Mouse (Mus musculus) G1E (cell line): ENCODE measurements around the gene Kcnab1. TPM values are rescaled to one million over a fixed set of nuclear protein-coding genes. Genes with fewer than 3 reads are reported as not detected.

ENCODE experiments used
- ATAC-seq: 2 replicates; pipeline ENCODE4 v1.8.0; 2016; ENCODE audit warnings: mild to moderate bottlenecking; ENCODE audit not compliant: insufficient number of reproducible peaks, poor library complexity, low FRiP score, severe bottlenecking; ENCODE audit errors: extremely low read depth
- DNase-seq: peaks from one replicate; pipeline ENCODE4 v3.0.0; 2012; ENCODE audit warnings: low spot score
- H3K27me3 ChIP-seq: 2 replicates; pipeline ENCODE4 v1.6.1; 2012; ENCODE audit warnings: mild to moderate bottlenecking, low read length, inconsistent platforms; ENCODE audit not compliant: insufficient read depth
- H3K36me3 ChIP-seq: replicated peaks from 2 replicates; pipeline ENCODE3; 2012; ENCODE audit warnings: mild to moderate bottlenecking, inconsistent platforms
- H3K4me1 ChIP-seq: 2 replicates; pipeline ENCODE4 v1.6.1; 2012; ENCODE audit warnings: low read depth, low read length, inconsistent platforms, mixed read lengths; ENCODE audit not compliant: insufficient read depth
- H3K4me3 ChIP-seq: 2 replicates; pipeline ENCODE4 v1.5.1; 2012; ENCODE audit warnings: low read depth, mild to moderate bottlenecking, inconsistent platforms, low read length, moderate library complexity, mixed read lengths
- H3K9me3 ChIP-seq: replicated peaks from 2 replicates; pipeline ENCODE4 v1.6.1; 2012; ENCODE audit warnings: inconsistent platforms
- CTCF ChIP-seq: IDR thresholded peaks from 2 replicates; pipeline ENCODE4 v1.5.1; 2012; ENCODE audit warnings: low read depth, low read length, inconsistent platforms, mixed read lengths
- GATA1 ChIP-seq: IDR thresholded peaks from 2 replicates; pipeline ENCODE4 v1.6.1; 2012; ENCODE audit warnings: borderline replicate concordance, low read length, inconsistent platforms, mixed read lengths
- GATA2 ChIP-seq: IDR thresholded peaks from 2 replicates; pipeline ENCODE4 v1.6.1; 2012; ENCODE audit warnings: low read depth, low read length, inconsistent platforms, borderline replicate concordance
- POLR2AphosphoS5 ChIP-seq: IDR thresholded peaks from 2 replicates; pipeline ENCODE4 v1.6.1; 2012; ENCODE audit warnings: low read depth, low read length, inconsistent platforms; ENCODE audit not compliant: insufficient replicate concordance
- TAL1 ChIP-seq: conservative IDR thresholded peaks from 2 replicates; pipeline ENCODE4 v1.6.1; 2012; ENCODE audit warnings: low read depth, low read length, inconsistent platforms, mixed read lengths
- polyA plus RNA-seq: library from polyadenylated mRNA; stranded (reverse); fragments of >175 nt; gene quantifications from 2 replicates; pipeline ENCODE4 v1.2.3, GENCODE M21; 2012
- total RNA-seq, 2 experiments: library from RNA; stranded (forward) in 1 of 2; stranded (reverse) in 1 of 2; fragments of 200-1000 nt in 1 of 2; fragments of >200 nt in 1 of 2; fragmentation: Nextera tagmentation in 1 of 2; gene quantifications; 2 replicates each; pipeline ENCODE4 v1.2.3; 2014 to 2017

The Kcnab1 gene
- total and polyA plus RNA-seq, 3 experiments: 0.22 TPM; not detected in 2

GRCm38 (mm10) chr3:65217673-65218579 lies 108.7 kb downstream of the Kcnab1 start:
- DNase-seq (no peak), ATAC-seq (no peak)
- no peak overlapping the region for H3K4me3 ChIP-seq
- no peaks in the 10 kb centered on the region for H3K36me3 ChIP-seq
- TF ChIP-seq GATA1 (no peak), GATA2 (no peak), POLR2AphosphoS5 (no peak), TAL1 (no peak), CTCF (no peak)
- no peaks in the 10 kb centered on the region for H3K9me3 ChIP-seq
- no peaks in the 10 kb centered on the region for H3K4me1 ChIP-seq
- no peaks in the 10 kb centered on the region for H3K27me3 ChIP-seq

DNA sequence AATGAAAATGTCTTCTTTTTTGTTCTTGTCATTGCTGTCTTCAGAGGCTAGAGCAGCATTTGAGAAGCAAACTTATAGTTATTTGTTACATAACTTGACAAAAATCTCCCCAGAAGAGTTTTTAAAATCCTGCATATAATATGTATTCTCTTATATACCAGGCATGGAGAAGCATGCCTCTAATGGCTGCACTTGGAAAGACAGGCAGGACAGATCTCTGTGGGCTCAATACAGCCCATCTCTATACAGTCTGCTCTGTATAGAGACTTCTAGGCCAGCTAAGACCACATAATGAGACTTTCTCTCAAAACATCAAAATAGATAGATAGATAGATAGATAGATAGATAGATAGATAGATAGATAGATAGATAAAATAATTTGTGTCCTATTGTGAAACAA lies 111.1 kb downstream of the Kcnab1 start:
- no peaks in the 10 kb centered on the region for H3K4me1 ChIP-seq
- H3K9me3 ChIP-seq: no peaks in the 10 kb centered on the region
- no peaks in the 10 kb centered on the region for H3K27me3 ChIP-seq
- H3K36me3 ChIP-seq: no peaks in the 10 kb centered on the region
- TF ChIP-seq TAL1 (no peak), GATA2 (no peak), POLR2AphosphoS5 (no peak), GATA1 (no peak), CTCF (no peak)
- ATAC-seq (no peak), DNase-seq (no peak)
- no peak overlapping the region for H3K4me3 ChIP-seq

DNA sequence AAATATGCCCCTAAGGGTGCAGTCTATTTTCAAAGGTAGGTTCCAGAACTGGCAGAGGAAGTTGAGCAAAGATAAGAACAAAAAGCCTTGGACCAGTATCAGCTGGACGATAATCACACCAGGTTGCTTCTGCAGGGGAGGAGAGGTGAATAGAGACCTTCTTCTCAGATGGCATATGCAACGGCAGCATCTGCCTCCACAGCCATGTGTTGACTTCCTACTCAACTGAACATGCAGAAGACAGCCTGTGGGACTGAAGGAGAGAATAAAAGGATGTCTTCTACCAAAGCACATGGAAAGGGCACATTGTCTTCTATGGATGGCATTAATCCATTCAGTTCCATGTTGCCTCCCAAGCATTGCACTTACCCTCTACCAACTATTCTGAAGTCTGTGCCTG lies 114.5 kb downstream of the Kcnab1 start:
- no peaks in the 10 kb centered on the region for H3K9me3 ChIP-seq
- no peak for TF ChIP-seq CTCF
- TF ChIP-seq POLR2AphosphoS5: no peak
- no peak for TF ChIP-seq TAL1
- TF ChIP-seq GATA1: no peak
- TF ChIP-seq GATA2: no peak

GRCm38 (mm10) chr3:65230978-65231377 lies 121.8 kb downstream of the Kcnab1 start:
- no peaks in the 10 kb centered on the region for H3K27me3 ChIP-seq
- TF ChIP-seq TAL1 (no peak), POLR2AphosphoS5 (no peak), CTCF (no peak), GATA1 (no peak), GATA2 (no peak)
- no peaks in the 10 kb centered on the region for H3K4me1 ChIP-seq
- DNase-seq: no peak
- H3K4me3 ChIP-seq: no peak overlapping the region
- no peaks in the 10 kb centered on the region for H3K36me3 ChIP-seq
- ATAC-seq: no peak
- H3K9me3 ChIP-seq: no peaks in the 10 kb centered on the region

More for the DNA sequence above, 114.5 kb downstream of the Kcnab1 start:
- no peak for DNase-seq
- no peaks in the 10 kb centered on the region for H3K4me1 ChIP-seq
- no peak for ATAC-seq
- H3K4me3 ChIP-seq: no peak overlapping the region
- H3K36me3 ChIP-seq: no peaks in the 10 kb centered on the region
- no peaks in the 10 kb centered on the region for H3K27me3 ChIP-seq

- H3K36me3 ChIP-seq: no peaks in the 10 kb centered on the region
- DNase-seq (no peak), ATAC-seq (no peak)
- no peak overlapping the region for H3K4me3 ChIP-seq
- H3K27me3 ChIP-seq: no peaks in the 10 kb centered on the region
- H3K4me1 ChIP-seq: no peaks in the 10 kb centered on the region
- TF ChIP-seq GATA2 (no peak), POLR2AphosphoS5 (no peak), TAL1 (no peak), CTCF (no peak), GATA1 (no peak)
- H3K9me3 ChIP-seq: no peaks in the 10 kb centered on the region
Observed at GRCm38 (mm10) chr3:65231419-65232090, 122.4 kb downstream of the Kcnab1 start.

DNA sequence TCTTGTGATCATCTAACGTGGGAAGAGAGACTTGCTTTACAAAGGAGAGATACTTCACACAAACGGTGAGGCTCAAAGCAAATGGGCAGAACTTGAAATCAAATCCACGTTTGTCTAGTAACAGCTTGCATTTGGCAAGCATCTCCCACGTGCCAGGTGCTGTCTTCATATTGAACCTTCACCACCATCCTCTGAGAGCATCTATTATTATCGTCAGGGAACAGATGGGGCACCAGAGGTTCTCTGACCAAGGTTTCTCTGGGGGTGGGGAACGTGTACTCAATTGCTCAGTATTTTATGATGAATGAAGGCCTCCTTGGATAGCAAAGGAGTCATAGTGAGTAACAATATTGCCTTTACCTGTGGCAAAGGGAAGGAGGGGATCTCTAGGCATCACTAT lies 139.8 kb downstream of the Kcnab1 start:
- no peaks in the 10 kb centered on the region for H3K4me1 ChIP-seq
- H3K36me3 ChIP-seq: no peaks in the 10 kb centered on the region
- DNase-seq: no peak
- H3K4me3 ChIP-seq: no peak overlapping the region
- H3K27me3 ChIP-seq: no peaks in the 10 kb centered on the region
- no peak for TF ChIP-seq TAL1
- no peak for TF ChIP-seq GATA1
- TF ChIP-seq CTCF: no peak
- no peak for TF ChIP-seq GATA2
- TF ChIP-seq POLR2AphosphoS5: no peak
- H3K9me3 ChIP-seq: no peaks in the 10 kb centered on the region
- no peak for ATAC-seq

DNA sequence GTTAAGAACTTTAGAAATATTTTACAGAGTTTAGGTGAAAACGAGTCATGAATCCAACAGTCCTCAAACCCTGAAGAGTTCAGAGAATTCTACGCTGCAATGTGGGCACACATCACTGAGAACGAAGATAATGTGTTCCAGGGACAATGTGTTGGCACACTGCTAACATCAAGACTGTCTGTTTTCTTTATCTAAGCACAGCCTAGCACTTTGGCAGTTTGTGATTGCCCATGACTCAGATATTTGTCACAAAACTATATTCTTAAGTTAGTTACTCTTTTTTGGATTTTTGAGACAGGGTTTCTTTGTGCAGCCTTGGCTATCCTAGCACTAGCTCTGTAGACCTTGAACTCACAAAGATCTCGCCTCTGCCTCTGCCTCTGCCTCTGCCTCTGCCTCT lies 151.3 kb downstream of the Kcnab1 start:
- Histone ChIP-seq H3K9me3 (no peaks in the 10 kb centered on the region), H3K27me3 (no peaks in the 10 kb centered on the region), H3K4me3 (no peak overlapping the region), H3K36me3 (no peaks in the 10 kb centered on the region), H3K4me1 (no peaks in the 10 kb centered on the region)
- ATAC-seq (no peak), DNase-seq (no peak)
- TF ChIP-seq GATA1 (no peak), TAL1 (no peak), POLR2AphosphoS5 (no peak), CTCF (no peak), GATA2 (no peak)
